Mouse (Mus musculus) inflammation-experienced regulatory T-cells (primary cell): ENCODE measurements around the gene Calml3. TPM values are rescaled to one million over a fixed set of nuclear protein-coding genes. Genes with fewer than 3 reads are reported as not detected.

Experiments
- polyA plus RNA-seq, 2 experiments: library from polyadenylated mRNA; unstranded; fragments of 100-300 nt; shearing (Covaris generic); gene quantifications; one replicate each; pipeline ENCODE4 v1.2.1; 2017

Gene Calml3
- under 1 TPM in 1 of 2 experiments, not detected in 1; 0.47 TPM for polyA plus RNA-seq

GRCm38 (mm10) chr13:3804186-3804585 lies at the start of gene Calml3:
TSS of gene Calml3 (minus strand) at chr13:3804316.

GRCm38 (mm10) chr13:3837312-3837807 lies 33.2 kb upstream of the Calml3 start, which contains the start of gene Calm4:
TSS of gene Calm4 (plus strand) at chr13:3837757.

Other genes starting within 250 kb of the Calml3 start
- gene Fam208b, start 193.2 kb downstream of the Calml3 start, polyA plus RNA-seq, result 10 to 100 TPM; 37.9 to 43.6 TPM
- 10 to 100 TPM; 37.8 to 62.2 TPM for gene Asb13, start 170.3 kb downstream of the Calml3 start, polyA plus RNA-seq
- under 1 TPM in 1 of 2 experiments, not detected in 1; 0.34 TPM for gene Calm4, start 33.4 kb upstream of the Calml3 start, polyA plus RNA-seq
- 1 to 10 TPM in 1 of 2 experiments, not detected in 1; 2.1 TPM for gene Calm5, start 49.9 kb upstream of the Calml3 start, polyA plus RNA-seq
- gene Net1, start 113.9 kb upstream of the Calml3 start, polyA plus RNA-seq, result 10 to 100 TPM; 28.3 to 34.2 TPM
- gene Tubal3, start 114.0 kb upstream of the Calml3 start, polyA plus RNA-seq, result under 1 TPM; 0.42 to 0.89 TPM
- gene Ucn3, start 141.0 kb upstream of the Calml3 start, polyA plus RNA-seq, result not detected
- under 1 TPM; 0.19 to 0.72 TPM for gene Akr1c14, start 244.7 kb upstream of the Calml3 start, polyA plus RNA-seq